Mouse (Mus musculus) embryonic facial prominence, embryonic 15.5 days (tissue): Measurements from ENCODE around the gene Il13. TPM values are rescaled to one million over a fixed set of nuclear protein-coding genes. Genes with fewer than 3 reads are reported as not detected.

Experiments
- ATAC-seq: fragments of 200-750 bp; cut with Nextera tagmentation; 2 replicates; pipeline ENCODE4 v1.8.0; 2017; ENCODE audit warnings: low read depth, moderate TSS enrichment; ENCODE audit not compliant: insufficient number of reproducible peaks, low FRiP score, low TSS enrichment
- H3K27ac ChIP-seq: fragments of 300-500 bp; sonication (generic); replicated peaks from 2 replicates; pipeline ENCODE4 v1.5.1; 2015; ENCODE audit warnings: mild to moderate bottlenecking, inconsistent platforms
- H3K27me3 ChIP-seq: fragments of 300-500 bp; sonication (generic); 2 replicates; pipeline ENCODE4 v1.6.1; 2015; ENCODE audit warnings: inconsistent platforms
- H3K36me3 ChIP-seq: fragments of 300-500 bp; sonication (generic); 2 replicates; pipeline ENCODE4 v1.6.1; 2015; ENCODE audit warnings: mild to moderate bottlenecking, inconsistent platforms
- H3K4me1 ChIP-seq: fragments of 300-500 bp; sonication (generic); 2 replicates; pipeline ENCODE4 v1.6.1; 2015; ENCODE audit warnings: inconsistent platforms
- H3K4me2 ChIP-seq: fragments of 300-500 bp; sonication (generic); replicated peaks from 2 replicates; pipeline ENCODE4 v1.6.1; 2015; ENCODE audit warnings: mild to moderate bottlenecking, inconsistent platforms
- H3K4me3 ChIP-seq: fragments of 300-500 bp; sonication (generic); replicated peaks from 2 replicates; pipeline ENCODE4 v1.5.1; 2015; ENCODE audit warnings: mild to moderate bottlenecking, inconsistent platforms
- H3K9ac ChIP-seq: fragments of 300-500 bp; sonication (generic); 2 replicates; pipeline ENCODE4 v1.6.1; 2015; ENCODE audit warnings: inconsistent platforms
- H3K9me3 ChIP-seq: fragments of 300-500 bp; sonication (generic); replicated peaks from 2 replicates; pipeline ENCODE4 v1.6.1; 2016; ENCODE audit warnings: inconsistent platforms
- WGBS: fragments of 180-500 bp; shearing (Covaris S2); methylation state at CpG from one replicate; pipeline ENCODE4 v1.1.7; 2015; 5-methylcytosine and 5-hydroxymethylcytosine counted together
- polyA plus RNA-seq: library from polyadenylated mRNA; unstranded; fragments of >200 nt; fragmentation: Nextera tagmentation; extraction: Ambion mirVana; gene quantifications from 2 replicates; pipeline ENCODE4 v1.2.1, GENCODE M21; 2015

The Il13 gene
- polyA plus RNA-seq, 1 experiment from 2014 or later, result not detected

DNA sequence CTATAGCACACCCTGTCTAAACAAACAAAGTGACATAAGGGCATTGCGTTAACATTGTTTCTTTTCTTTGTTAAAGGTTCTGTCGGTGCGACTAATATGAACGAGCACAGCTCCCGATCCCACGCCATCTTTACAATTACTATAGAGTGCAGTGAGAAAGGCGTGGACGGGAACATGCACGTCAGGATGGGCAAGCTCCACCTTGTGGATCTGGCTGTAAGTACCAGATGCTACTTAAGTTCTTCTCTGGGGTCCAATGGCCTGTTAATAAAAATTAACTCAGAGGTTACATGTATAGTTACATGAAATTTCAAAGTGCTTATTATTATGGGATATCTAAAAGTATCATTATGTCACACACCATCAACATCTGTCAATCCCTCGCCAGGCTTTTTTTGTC is 51.4 kb downstream of the Il13 start:
- no peak overlapping the region for H3K4me3 ChIP-seq
- 76% methylated on average over 10 of the region's 10 CpGs for WGBS

More for the DNA sequence above, 51.4 kb downstream of the Il13 start:
- Histone ChIP-seq H3K4me1 (no peaks in the 10 kb centered on the region), H3K9ac (no peak overlapping the region), H3K4me2 (no peak overlapping the region), H3K9me3 (no peaks in the 10 kb centered on the region), H3K27me3 (no peaks in the 10 kb centered on the region), H3K27ac (no peak overlapping the region), H3K36me3 (peaks cover 60% of the 10 kb centered on the region)
- no peak for ATAC-seq

Other genes starting within 250 kb of the Il13 start
- not detected in 2 replicates for gene Leap2, start 211.5 kb downstream of the Il13 start, polyA plus RNA-seq
- gene Uqcrq, start 203.9 kb downstream of the Il13 start, polyA plus RNA-seq, result 535 and 540 TPM in 2 replicates
- gene Gdf9, start 203.7 kb downstream of the Il13 start, polyA plus RNA-seq, result 2.3 and 2.4 TPM in 2 replicates
- gene Gm10447, start 177.6 kb downstream of the Il13 start, polyA plus RNA-seq, result 0.17 and 0.28 TPM in 2 replicates
- gene Shroom1, start 177.5 kb downstream of the Il13 start, polyA plus RNA-seq, result 3.4 and 3.7 TPM in 2 replicates
- gene Gm9837, start 164.2 kb downstream of the Il13 start, polyA plus RNA-seq, result not detected in 2 replicates
- 0.18 TPM in 1 of 2 replicates, not detected in the other for gene Gm9945, start 154.5 kb downstream of the Il13 start, polyA plus RNA-seq
- 1.1 and 1.5 TPM in 2 replicates for gene Sowaha, start 154.4 kb downstream of the Il13 start, polyA plus RNA-seq
- 46.1 and 47.9 TPM in 2 replicates for gene Sept8, start 115.4 kb downstream of the Il13 start, polyA plus RNA-seq
- gene Kif3a, start 67.3 kb downstream of the Il13 start, polyA plus RNA-seq, result 85.7 and 92.0 TPM in 2 replicates
- gene Il4, start 16.0 kb downstream of the Il13 start, polyA plus RNA-seq, result 1.9 and 2.6 TPM in 2 replicates
- gene Rad50, start 72.6 kb upstream of the Il13 start, polyA plus RNA-seq, result 24.6 and 28.8 TPM in 2 replicates
- gene Il5, start 86.1 kb upstream of the Il13 start, polyA plus RNA-seq, result not detected in 2 replicates
- gene Irf1, start 135.3 kb upstream of the Il13 start, polyA plus RNA-seq, result 14.8 and 16.2 TPM in 2 replicates
- gene Gm17334, start 138.5 kb upstream of the Il13 start, polyA plus RNA-seq, result 0.31 and 0.50 TPM in 2 replicates
- gene Gm12216, start 224.6 kb upstream of the Il13 start, polyA plus RNA-seq, result 1.3 and 1.6 TPM in 2 replicates